Mouse (Mus musculus) testis, adult 2 months (tissue): ENCODE results near the gene Cdkal1.
A peak's percentile ranks its signal among the peaks of the same experiment; 100 is the strongest.

Source experiments
- CTCF ChIP-seq: fragments of 200-500 bp; IDR thresholded peaks from 2 replicates; pipeline ENCODE4 v1.5.1; 2012; ENCODE audit warnings: low read depth, mild to moderate bottlenecking, inconsistent platforms, low read length, moderate library complexity; ENCODE audit not compliant: control insufficient read depth, insufficient read depth, insufficient replicate concordance
- POLR2A ChIP-seq: fragments of 200-500 bp; IDR thresholded peaks from 2 replicates; pipeline ENCODE4 v1.6.1; 2012; ENCODE audit warnings: low read depth, mild to moderate bottlenecking, inconsistent platforms, low read length, moderate library complexity; ENCODE audit not compliant: control insufficient read depth

DNA sequence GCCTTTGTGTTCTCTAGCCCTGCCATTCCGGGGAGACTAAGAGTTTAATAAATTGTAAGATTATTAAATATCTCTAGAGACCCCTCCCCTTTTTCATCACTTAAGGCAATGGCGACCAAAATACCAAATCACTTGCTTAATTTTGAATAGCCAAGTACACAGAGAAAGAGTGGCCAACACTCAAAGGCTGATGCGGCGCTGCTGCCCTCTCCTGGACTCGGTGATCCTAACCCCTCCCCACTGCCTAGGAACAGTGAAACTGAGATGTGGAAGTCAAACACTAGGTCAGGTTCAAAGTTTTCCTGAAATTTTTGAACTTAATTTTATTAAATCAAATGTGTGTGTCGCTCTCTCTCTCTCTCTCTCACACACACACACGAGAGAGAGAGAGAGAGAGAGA is 251.2 kb downstream of the Cdkal1 start:
- TF ChIP-seq POLR2A (no peak), CTCF (peak; percentile 63; the same call in 1 of the 2 replicates)
